13 mouse cellular contexts compared by ENCODE assay signal in the genomic region with DNA sequence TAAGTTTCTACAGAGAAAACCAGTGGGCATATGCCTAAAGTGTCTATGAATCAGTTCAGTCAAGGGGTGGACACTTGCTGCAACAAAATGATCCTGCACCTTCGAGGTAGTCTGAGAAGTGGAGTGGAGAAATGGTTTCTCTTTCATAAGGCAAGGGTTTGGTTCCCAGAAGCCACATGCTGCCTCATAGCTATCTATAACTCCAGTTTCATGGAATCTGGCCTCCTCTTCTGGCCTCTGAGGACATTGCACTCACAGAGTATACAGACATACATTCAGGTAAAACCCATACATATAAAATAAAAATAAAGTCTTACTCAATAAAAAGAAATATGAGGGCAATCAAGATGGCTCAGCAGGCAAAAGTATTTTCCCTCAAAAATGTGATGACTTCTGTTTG. TPM values are rescaled to one million over a fixed set of nuclear protein-coding genes. Genes with fewer than 3 reads are reported as not detected.
DNase-seq lines count a peak whose midpoint lies in the region; ATAC-seq lines count a peak whose summit lies in the region.
"Had no signal": no experiment of that assay in that cellular context is flagged by ENCODE, and none has a peak within 500 bp of the region (broad histone marks: within the 10 kb centered on the region; RNA-seq: fewer than 3 reads in every experiment).

No protein-coding gene starts in this region.

- no peak overlapping the region for H3K4me3 ChIP-seq in liver, embryonic 11.5 days (ENCODE audit: low read depth, low read length)
- H3K4me3 ChIP-seq: erythroblast, embryonic 14.5 days; midbrain, embryonic 15.5 days had no signal

- 62% methylated on average over 1 of the region's 1 CpGs for WGBS in liver, embryonic 11.5 days

- no peaks in the 10 kb centered on the region for H3K4me1 ChIP-seq in liver, embryonic 11.5 days (replicated peaks; ENCODE audit: control insufficient read depth, insufficient read depth, low read length)
- H3K4me1 ChIP-seq: midbrain, embryonic 15.5 days had no signal

- H3K4me2 ChIP-seq in liver, embryonic 11.5 days = no peak overlapping the region
- H3K4me2 ChIP-seq: midbrain, embryonic 15.5 days had no signal

- ATAC-seq in liver, embryonic 11.5 days (replicated peaks; ENCODE audit: low FRiP score) = 0 out of 2 replicates have a peak, but pooled peaks have one; percentile 43
- ATAC-seq in CD4-positive, CD25-positive, alpha-beta regulatory T cell, adult 4 months = peak; percentile 61
- ATAC-seq in hematopoietic stem cell, adult 5-6 weeks (replicated peaks in 1 of 2; ENCODE audit: insufficient read depth in 1 of 2, low FRiP score in 2 of 2, low TSS enrichment in 1 of 2, low read depth in 1 of 2, poor library complexity in 2 of 2, severe bottlenecking in 2 of 2) = peak; percentile 60 to 62; a peak in 3 of 4 replicates
- ATAC-seq in neutrophil, adult 5-6 weeks (ENCODE audit: extremely low read depth, insufficient number of reproducible peaks, low FRiP score, poor library complexity, severe bottlenecking) = peak; percentile 58; the same call in 1 of the 2 replicates
- ATAC-seq: midbrain, embryonic 15.5 days had no signal

- H3K27me3 ChIP-seq in liver, embryonic 11.5 days (replicated peaks; ENCODE audit: control insufficient read depth, insufficient read depth, low read length) = no peaks in the 10 kb centered on the region
- H3K27me3 ChIP-seq: midbrain, embryonic 15.5 days had no signal

- H3K9me3 ChIP-seq in liver, embryonic 11.5 days (ENCODE audit: control insufficient read depth, low read length) = no peaks in the 10 kb centered on the region
- H3K9me3 ChIP-seq: midbrain, embryonic 15.5 days had no signal

- no peaks in the 10 kb centered on the region for H3K36me3 ChIP-seq in liver, embryonic 11.5 days (ENCODE audit: control insufficient read depth, insufficient read depth, low read length)
- H3K36me3 ChIP-seq: midbrain, embryonic 15.5 days had no signal

- H3K27ac ChIP-seq in liver, embryonic 11.5 days (ENCODE audit: low read depth, low read length) = no peak overlapping the region
- H3K27ac ChIP-seq: midbrain, embryonic 15.5 days had no signal

- no peak overlapping the region for H3K9ac ChIP-seq in liver, embryonic 11.5 days (ENCODE audit: low read depth, low read length)
- H3K9ac ChIP-seq: midbrain, embryonic 15.5 days had no signal

- no peak for DNase-seq in liver, embryonic 11.5 days (ENCODE audit: low spot score)
- no peak for DNase-seq in liver
- DNase-seq in layer of hippocampus, postnatal 14 days (ENCODE audit: low spot score in 2 of 2) = no peak
- DNase-seq in frontal cortex, adult 2 months (ENCODE audit: extremely low spot score in 1 of 2, low spot score in 1 of 2) = no peak
- no peak for DNase-seq in heart, postnatal 4 days
- DNase-seq: adrenal gland, postnatal 25 days; lung, postnatal 14 days; right cerebral cortex, postnatal 25 days had no signal

RNA-seq across cellular contexts. Expression of gene Pgk1, which starts 21.8 kb away (rescaled TPM):
- 586 and 640 TPM in 2 replicates for polyA plus RNA-seq in liver, embryonic 11.5 days (2014; fragmentation: Nextera tagmentation; extraction: Ambion mirVana)
- polyA plus RNA-seq in CD4-positive, CD25-positive, alpha-beta regulatory T cell, adult 4 months (2017; shearing (Covaris generic)) = 100 to 1,000 TPM; 128 to 183 TPM
- 208 and 266 TPM in 2 replicates for total RNA-seq in hematopoietic stem cell, adult 5-6 weeks (2017)
- total RNA-seq in neutrophil, adult 5-6 weeks (2017) = 108 and 109 TPM in 2 replicates
- 100 to 1,000 TPM; 416 to 450 TPM for total RNA-seq in layer of hippocampus, postnatal 14 days (2021)
- 437 and 488 TPM in 2 replicates for polyA plus RNA-seq in frontal cortex, adult 2 months (2012; rRNA removed)
- total RNA-seq in heart, postnatal 4 days (2021) = 100 to 1,000 TPM; 670 to 689 TPM

RNA-seq across cellular contexts. Expression of gene Tlr13, which starts 22.1 kb away (rescaled TPM):
- 0.65 and 1.1 TPM in 2 replicates for polyA plus RNA-seq in liver, embryonic 11.5 days (2014; fragmentation: Nextera tagmentation; extraction: Ambion mirVana)
- not detected for polyA plus RNA-seq in CD4-positive, CD25-positive, alpha-beta regulatory T cell, adult 4 months (2017; shearing (Covaris generic))
- 5.6 and 9.9 TPM in 2 replicates for total RNA-seq in hematopoietic stem cell, adult 5-6 weeks (2017)
- total RNA-seq in neutrophil, adult 5-6 weeks (2017) = 124 and 136 TPM in 2 replicates
- total RNA-seq in layer of hippocampus, postnatal 14 days (2021) = 1 to 10 TPM; 1.2 to 2.0 TPM
- 0.78 and 1.3 TPM in 2 replicates for polyA plus RNA-seq in frontal cortex, adult 2 months (2012; rRNA removed)
- total RNA-seq in heart, postnatal 4 days (2021) = under 1 TPM; 0.70 to 0.91 TPM
- polyA plus RNA-seq: erythroblast, embryonic 14.5 days had no signal

RNA-seq across cellular contexts. Expression of gene Taf9b, which starts 55.9 kb away (rescaled TPM):
- 10.0 and 10.6 TPM in 2 replicates for polyA plus RNA-seq in liver, embryonic 11.5 days (2014; fragmentation: Nextera tagmentation; extraction: Ambion mirVana)
- polyA plus RNA-seq in CD4-positive, CD25-positive, alpha-beta regulatory T cell, adult 4 months (2017; shearing (Covaris generic)) = 10 to 100 TPM; 44.2 to 52.8 TPM
- total RNA-seq in hematopoietic stem cell, adult 5-6 weeks (2017) = 8.3 and 8.8 TPM in 2 replicates
- 4.3 and 6.6 TPM in 2 replicates for total RNA-seq in neutrophil, adult 5-6 weeks (2017)
- total RNA-seq in layer of hippocampus, postnatal 14 days (2021) = 10 to 100 TPM; 24.8 to 29.9 TPM
- polyA plus RNA-seq in frontal cortex, adult 2 months (2012; rRNA removed) = 24.4 and 24.9 TPM in 2 replicates
- 10 to 100 TPM; 15.1 to 18.3 TPM for total RNA-seq in heart, postnatal 4 days (2021)

Comparison
In these comparisons a context has a peak if more than half of its experiments do, and no peak if none do; other contexts are left out.
1. RNA of gene Tlr13, which starts 22.1 kb away (total RNA-seq): 124 to 136 TPM in neutrophil, adult 5-6 weeks; 5.6 to 9.9 TPM in hematopoietic stem cell, adult 5-6 weeks, 1.2 to 2.0 TPM in layer of hippocampus, postnatal 14 days and 0.70 to 0.91 TPM in heart, postnatal 4 days; every median in the first group is over 10 times any median in the second.
2. Peak in every context shown above with its lines, with median percentiles within 50 percentile points of each other: ATAC-seq.